Mouse (Mus musculus) embryonic fibroblast, embryonic 13.5 days (primary cell): Measurements from ENCODE around the gene Neu2.

Experiments used
- CTCF ChIP-seq: IDR thresholded peaks from 2 replicates; pipeline ENCODE4 v1.5.1; 2011; ENCODE audit warnings: mild to moderate bottlenecking, control low read depth, low read length, moderate library complexity, borderline replicate concordance; ENCODE audit not compliant: insufficient read depth
- POLR2A ChIP-seq: IDR thresholded peaks from 2 replicates; pipeline ENCODE4 v1.6.1; 2011; ENCODE audit warnings: low read depth, mild to moderate bottlenecking, control low read depth, low read length, moderate library complexity

- TF ChIP-seq POLR2A (no peak), CTCF (no peak)
Measured at GRCm38 (mm10) chr1:87475076-87475895, 34.4 kb upstream of the Neu2 start.
